Mouse (Mus musculus) hindlimb bud, embryonic 11.5 days (tissue): ENCODE measurements around the gene Vps26b.

ENCODE experiments used
- DNase-seq: peaks from one replicate; pipeline ENCODE4 v3.0.0-alpha.2; 2012; ENCODE audit warnings: low read depth, low spot score; ENCODE audit errors: extremely low spot score

Vps26b gene

GRCm38 (mm10) chr9:26997062-26997461 is 32.8 kb downstream of the Vps26b start:
- no peak for DNase-seq

DNA sequence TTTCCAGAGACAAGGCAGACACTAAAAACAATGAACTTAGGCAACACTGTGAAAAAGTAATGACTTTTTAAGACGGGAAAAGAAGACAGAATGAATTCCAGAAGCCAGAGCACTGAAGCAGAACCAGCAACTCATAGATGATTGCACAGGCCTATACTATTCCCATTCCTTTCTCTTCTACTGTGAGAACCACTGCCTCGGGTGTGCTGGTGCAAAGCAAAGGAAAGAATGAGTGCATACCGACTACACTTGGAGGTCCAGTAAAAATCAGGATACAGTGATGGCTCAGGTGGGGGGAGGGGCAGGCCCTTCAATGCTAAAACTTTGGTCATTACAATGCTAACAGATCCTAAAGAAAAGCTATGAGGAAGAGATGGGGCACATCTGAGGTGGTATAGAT is 36.0 kb downstream of the Vps26b start:
- DNase-seq, result no peak

DNA sequence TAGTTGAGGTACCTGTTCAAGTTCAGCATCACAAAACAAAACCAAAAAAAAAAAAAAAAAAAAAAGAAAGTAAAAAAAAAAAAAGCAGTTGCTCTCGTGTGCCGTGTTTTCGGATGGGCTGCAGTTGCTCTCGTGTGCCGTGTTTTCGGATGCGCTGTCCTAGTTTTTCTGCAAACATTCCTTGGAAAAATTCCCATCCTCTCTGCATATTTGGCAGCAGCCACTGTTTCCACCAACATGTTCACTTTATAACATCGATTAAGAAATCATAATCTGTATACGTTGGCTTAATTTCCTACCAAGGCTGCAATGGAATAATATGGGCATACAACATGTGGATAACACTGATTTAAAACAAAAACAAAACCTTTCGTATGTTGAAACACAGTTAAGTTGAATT is 36.7 kb downstream of the Vps26b start:
- DNase-seq, result no peak

DNA sequence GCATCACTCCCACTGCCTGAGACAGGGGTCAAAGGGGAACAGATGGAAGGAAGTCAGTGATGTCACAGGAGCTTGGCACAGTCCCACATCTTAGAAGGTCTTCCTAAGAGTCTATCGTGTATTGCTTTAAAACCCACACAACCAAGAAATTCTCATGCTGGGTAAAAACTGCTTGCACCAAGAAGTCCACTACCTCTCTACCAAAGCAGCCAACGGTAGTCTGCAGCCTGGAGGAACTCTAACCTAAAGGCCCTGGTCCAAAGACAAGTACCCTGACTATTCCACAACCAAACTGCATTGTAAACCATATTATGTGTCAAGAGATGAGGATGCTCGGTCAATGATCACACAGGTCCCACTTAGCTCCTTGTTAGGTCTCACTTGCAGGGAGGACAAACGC is 39.7 kb downstream of the Vps26b start:
- no peak for DNase-seq

- no peak for DNase-seq
These were observed 44.1 kb downstream of the Vps26b start for GRCm38 (mm10) chr9:26985668-26986277.

GRCm38 (mm10) chr9:26985090-26985613 is 44.7 kb downstream of the Vps26b start:
- no peak for DNase-seq

GRCm38 (mm10) chr9:26978776-26979175 is 51.1 kb downstream of the Vps26b start:
- DNase-seq, result no peak

GRCm38 (mm10) chr9:26977754-26978153 is 52.1 kb downstream of the Vps26b start:
- no peak for DNase-seq
